Mouse (Mus musculus) urinary bladder, postnatal 36 days (tissue): ENCODE measurements around the gene Ctla2a.
"Not testable (repeated sequence)": the region's sequence is repeated elsewhere in the genome, so short reads cannot be mapped to it uniquely, and the experiment has no call there.

Experiments
- DNase-seq, 2 experiments: peaks; one replicate each; pipeline ENCODE4 v3.0.0; 2022; ENCODE audit warnings: low spot score in 2 of 2, mixed read lengths in 1 of 2

The Ctla2a gene

DNA sequence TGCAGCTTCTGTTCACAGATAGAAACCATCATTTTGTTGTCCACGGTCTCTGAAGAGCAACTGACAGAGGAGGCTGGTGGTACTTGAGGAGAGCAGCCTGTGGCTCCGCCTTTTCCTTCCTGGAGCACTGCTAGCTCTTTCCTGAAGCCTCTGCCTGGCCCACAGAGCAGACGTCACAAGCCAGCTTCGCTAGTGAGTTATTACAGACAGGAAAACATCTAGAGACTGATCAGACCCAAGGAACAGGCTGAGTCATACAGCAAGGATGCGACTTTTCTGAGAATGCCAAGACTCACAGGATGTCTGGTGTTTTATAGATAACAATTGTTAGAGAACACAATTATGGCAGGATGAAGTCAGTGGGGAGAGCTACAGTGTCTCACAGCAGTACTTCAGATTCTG is at the start of gene Ctla2a, which contains the start of gene Gm49391:
TSS of gene Ctla2a (minus strand) at position 126 of the 402 bp plus-strand sequence.
TSS of gene Gm49391 (minus strand) at position 72 of the 402 bp plus-strand sequence.
- DNase-seq: peak in 1 of 2 experiments; percentile 14

DNA sequence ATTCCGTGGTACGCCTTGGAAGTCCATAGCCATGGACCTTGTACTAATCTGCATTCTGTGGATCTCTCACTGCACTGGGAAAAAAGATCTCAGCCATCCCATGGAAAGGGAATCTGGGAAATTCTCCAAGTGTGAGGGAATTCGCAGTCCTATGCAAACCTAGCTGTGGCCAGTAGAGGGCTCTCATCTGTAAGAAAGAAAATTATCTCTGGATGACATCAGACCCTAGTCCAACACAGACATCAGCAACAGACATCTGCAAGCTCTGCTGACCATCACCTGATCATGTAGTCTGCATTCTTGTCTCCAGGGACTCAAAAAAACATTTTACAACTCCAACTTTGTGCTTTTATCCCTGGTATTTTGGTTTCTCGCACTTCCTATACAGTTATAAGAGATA is 35.9 kb upstream of the Ctla2a start:
- DNase-seq: not testable (repeated sequence)

DNA sequence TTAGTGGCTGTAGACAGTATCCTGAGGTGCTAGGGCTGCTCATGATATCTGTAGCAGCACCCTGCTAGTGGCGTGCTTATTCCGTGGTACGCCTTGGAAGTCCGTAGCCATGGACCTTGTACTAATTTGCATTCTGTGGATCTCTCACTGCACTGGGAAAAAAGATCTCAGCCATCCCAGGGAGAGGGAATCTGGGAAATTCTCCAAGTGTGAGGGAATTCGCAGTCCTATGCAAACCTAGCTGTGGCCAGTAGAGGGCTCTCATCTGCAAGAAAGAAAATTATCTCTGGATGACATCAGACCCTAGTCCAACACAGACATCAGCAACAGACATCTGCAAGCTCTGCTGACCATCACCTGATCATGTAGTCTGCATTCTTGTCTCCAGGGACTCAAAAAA is 27.6 kb upstream of the Ctla2a start:
- DNase-seq: peak in 1 of 2 experiments; percentile 2

DNA sequence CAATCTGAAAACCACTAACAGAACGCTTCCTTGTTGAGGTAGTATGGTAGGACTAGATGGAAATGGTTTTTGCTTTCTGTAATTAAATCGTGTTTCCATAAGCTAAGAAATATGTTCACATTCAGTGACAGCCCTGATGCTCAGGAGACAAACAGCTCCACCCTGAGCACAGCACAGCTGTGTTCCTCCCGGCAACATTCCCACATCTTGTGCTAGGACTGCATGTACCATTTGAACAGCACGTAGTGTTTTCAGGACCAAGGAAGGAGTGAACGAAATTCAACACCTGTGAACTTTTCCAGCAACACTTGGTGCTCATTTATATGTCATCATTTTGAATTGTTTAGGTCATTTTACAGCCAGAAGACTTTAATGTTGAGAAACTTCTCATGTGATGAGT is 25.3 kb upstream of the Ctla2a start:
- no peak for DNase-seq

DNA sequence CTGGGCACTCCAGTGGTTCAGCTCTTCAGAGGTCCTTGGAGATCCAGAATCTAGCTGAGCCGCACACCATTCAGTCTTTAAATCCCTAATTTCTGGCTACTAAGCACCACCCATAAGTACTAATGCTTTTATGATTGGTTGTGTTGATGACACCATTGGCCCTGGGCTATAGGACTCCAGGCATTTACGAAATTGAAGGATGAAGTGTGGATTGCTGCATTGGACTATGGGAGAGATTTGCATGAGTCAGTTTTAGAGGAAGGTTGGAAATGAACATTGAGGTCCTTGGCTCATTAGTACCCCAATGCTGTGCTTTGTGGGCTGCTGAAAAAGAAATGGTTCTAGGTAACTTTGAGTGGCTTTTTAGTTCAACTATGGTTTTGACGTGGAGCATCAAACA is 5.5 kb upstream of the Ctla2a start, which contains the start of gene Tpbpa:
TSS of gene Tpbpa (minus strand) at position 101 of the 400 bp plus-strand sequence.
- not testable (repeated sequence) for DNase-seq

DNA sequence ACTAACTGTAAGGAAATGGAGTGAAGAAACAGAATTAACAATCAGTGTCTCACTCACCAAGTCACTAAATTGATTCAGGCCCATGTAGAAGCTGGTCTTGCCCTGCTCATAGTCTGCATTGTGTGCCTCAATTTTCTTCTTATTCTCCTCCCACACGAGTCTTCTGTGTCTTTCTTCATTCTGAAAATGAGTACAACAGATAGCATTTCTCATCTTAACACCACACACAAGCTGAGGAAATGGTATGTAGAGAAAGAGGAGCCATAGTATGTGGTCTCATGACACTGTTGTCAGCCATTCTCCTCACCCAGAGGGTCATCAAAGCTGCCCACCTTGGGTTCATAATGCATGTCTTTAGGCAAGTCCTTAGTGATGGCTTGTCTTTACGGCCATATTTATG is 935 bp downstream of the Ctla2a start, which contains the start of gene Gm49393:
TSS of gene Gm49393 (minus strand) at position 101 of the 400 bp plus-strand sequence.
- DNase-seq: not testable (repeated sequence)

DNA sequence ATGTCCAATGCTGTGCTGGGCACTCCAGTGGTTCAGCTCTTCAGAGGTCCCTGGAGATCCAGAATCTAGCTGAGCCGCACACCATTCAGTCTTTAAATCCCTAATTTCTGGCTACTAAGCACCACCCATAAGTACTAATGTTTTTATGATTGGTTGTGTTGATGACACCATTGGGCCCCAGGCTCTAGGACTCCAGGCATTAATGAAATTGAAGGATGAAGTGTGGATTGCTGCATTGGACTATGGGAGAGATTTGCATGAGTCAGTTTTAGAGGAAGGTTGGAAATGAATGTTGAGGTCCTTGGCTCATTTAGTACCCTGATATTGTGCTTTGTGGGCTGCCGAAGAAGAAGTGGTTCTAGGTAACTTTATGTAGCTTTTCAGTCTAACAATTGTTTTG is 31.6 kb downstream of the Ctla2a start, which contains the start of gene Tpbpb:
TSS of gene Tpbpb (minus strand) at position 101 of the 400 bp plus-strand sequence.
- not testable (repeated sequence) for DNase-seq

DNA sequence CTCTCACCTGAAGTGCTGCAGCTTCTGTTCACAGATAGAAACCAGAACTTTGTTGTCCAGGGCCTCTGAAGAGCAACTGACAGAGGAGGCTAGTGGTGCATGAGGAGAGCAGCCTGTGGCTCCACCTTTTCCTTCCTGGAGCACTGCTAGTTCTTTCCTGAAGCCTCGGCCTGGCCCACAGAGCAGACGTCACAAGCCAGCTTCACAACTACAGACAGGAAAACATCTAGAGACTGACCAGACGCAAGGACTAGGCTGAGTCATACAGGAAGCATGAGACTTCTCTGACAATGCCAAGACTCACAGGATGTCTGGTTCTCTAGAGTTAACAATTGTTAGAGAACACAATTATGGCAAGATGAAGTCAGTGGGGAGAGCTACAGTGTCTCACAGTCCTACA is 39.1 kb downstream of the Ctla2a start, which contains the start of gene Ctla2b:
TSS of gene Ctla2b (minus strand) at position 120 of the 400 bp plus-strand sequence.
- peak in 1 of 2 experiments; percentile 54 for DNase-seq

DNA sequence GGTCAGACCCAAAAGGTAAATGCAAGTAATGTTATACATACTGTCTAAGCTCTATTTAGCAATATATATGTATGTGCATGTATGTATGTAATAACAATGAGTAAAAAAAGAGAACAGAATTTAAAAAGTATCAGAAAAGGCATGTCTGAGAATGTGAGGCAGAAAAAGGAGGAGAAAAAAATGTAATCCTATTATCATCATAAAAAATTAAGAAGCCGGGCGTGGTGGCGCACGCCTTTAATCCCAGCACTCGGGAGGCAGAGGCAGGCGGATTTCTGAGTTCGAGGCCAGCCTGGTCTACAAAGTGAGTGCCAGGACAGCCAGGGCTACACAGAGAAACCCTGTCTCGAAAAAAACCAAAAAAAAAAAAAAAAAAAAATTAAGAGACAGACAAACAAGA is 39.6 kb downstream of the Ctla2a start, which contains the start of gene Gm49392:
TSS of gene Gm49392 (minus strand) at position 101 of the 400 bp plus-strand sequence.
- DNase-seq: not testable (repeated sequence)

DNA sequence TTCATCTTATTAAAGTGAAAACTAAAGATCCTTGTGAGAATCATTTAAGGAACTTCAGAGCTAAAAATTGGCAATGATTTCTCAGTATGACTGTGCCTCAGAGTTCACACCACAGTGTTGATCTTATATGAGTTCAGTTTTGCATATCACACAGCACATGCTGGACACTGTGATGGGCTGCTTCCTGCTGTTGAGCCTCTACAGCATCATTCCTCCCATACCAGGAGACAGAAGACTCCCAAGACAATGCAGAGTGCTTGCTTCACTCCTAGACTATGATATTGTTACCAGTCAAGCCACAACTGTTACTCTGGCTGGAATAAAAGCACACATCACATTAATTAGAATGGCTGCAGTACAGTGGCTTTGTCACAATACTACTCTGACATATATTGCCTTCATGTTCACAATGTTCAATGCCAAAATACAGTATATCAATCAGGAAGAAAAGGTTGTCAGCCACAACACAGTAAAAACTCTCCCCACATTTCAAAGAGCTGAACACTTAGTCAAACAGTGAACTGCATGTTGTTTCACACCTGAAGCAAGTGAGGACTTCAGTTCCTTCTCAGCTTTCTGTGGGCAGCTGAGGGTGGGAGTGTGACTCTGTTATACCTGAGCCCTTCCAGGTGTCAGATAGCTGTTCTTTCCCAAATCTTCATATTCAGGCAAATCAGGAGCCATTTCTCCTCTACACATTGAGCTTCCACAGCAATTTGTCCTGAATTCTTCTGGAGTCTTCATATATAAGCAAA is 40.8 kb downstream of the Ctla2a start:
- DNase-seq: no peak

DNA sequence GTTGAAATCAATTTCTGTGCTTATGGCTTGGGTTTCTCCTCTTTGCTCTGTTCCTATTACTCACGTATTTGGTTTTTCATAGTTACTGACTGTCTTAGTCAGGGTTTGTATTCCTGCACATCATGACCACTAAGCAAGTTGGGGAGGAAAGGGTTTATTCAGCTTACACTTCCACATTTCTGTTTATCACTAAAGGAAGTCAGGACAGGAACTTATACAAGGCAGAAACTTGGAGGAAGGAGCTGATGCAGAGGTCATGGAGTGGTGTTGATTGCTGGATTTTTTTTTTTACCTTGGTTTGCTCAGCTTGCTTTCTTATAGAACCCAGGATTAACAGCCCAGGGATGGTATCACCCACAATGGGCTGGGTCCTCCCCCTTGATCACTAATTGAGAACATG is 44.1 kb downstream of the Ctla2a start:
- no peak for DNase-seq
